ENCODE assay signal across 14 mouse cellular contexts in genomic region chr2:146710676-146711075, GRCm38 (mm10).
DNase-seq lines count a peak whose midpoint lies in the region; ATAC-seq and TF ChIP-seq lines count a peak whose summit lies in the region.
"Had no signal": no experiment of that assay in that cellular context is flagged by ENCODE, and none has a peak within 500 bp of the region (broad histone marks: within the 10 kb centered on the region; RNA-seq: fewer than 3 reads in every experiment).

No protein-coding gene starts in this region.

- H3K36me3 ChIP-seq in hindbrain, embryonic 11.5 days (ENCODE audit: control insufficient read depth, insufficient read depth, low read length), result no peaks in the 10 kb centered on the region
- H3K36me3 ChIP-seq in hindbrain, embryonic 10.5 days, result no peaks in the 10 kb centered on the region
- H3K36me3 ChIP-seq in hindbrain, embryonic 13.5 days, result no peaks in the 10 kb centered on the region
- H3K36me3 ChIP-seq in midbrain, postnatal 0 days (ENCODE audit: insufficient read depth, low read length), result no peaks in the 10 kb centered on the region
- H3K36me3 ChIP-seq in intestine, embryonic 15.5 days, result no peaks in the 10 kb centered on the region
- H3K36me3 ChIP-seq: embryonic facial prominence, embryonic 12.5 days; heart, embryonic 10.5 days; limb, embryonic 10.5 days had no signal

- H3K4me3 ChIP-seq in hindbrain, embryonic 11.5 days (ENCODE audit: low read depth, low read length), result no peak overlapping the region
- H3K4me3 ChIP-seq in hindbrain, embryonic 10.5 days, result no peak overlapping the region
- no peak overlapping the region for H3K4me3 ChIP-seq in hindbrain, embryonic 13.5 days
- H3K4me3 ChIP-seq in midbrain, postnatal 0 days (ENCODE audit: low read depth, low read length), result no peak overlapping the region
- H3K4me3 ChIP-seq in cerebellum, adult 2 months (replicated peaks; ENCODE audit: insufficient read depth, low read depth, low read length), result no peak overlapping the region
- no peak overlapping the region for H3K4me3 ChIP-seq in intestine, embryonic 15.5 days (replicated peaks)
- H3K4me3 ChIP-seq: embryonic facial prominence, embryonic 12.5 days; heart, embryonic 10.5 days; limb, embryonic 10.5 days; megakaryocyte, embryonic 14.5 days had no signal

- no peak overlapping the region for H3K27ac ChIP-seq in hindbrain, embryonic 11.5 days (ENCODE audit: low read depth, low read length)
- H3K27ac ChIP-seq in hindbrain, embryonic 10.5 days, result no peak overlapping the region
- peak overlapping the region; percentile 50; the same call in 1 of the 2 replicates for H3K27ac ChIP-seq in hindbrain, embryonic 13.5 days
- no peak overlapping the region for H3K27ac ChIP-seq in midbrain, postnatal 0 days (ENCODE audit: low read depth, low read length)
- no peak overlapping the region for H3K27ac ChIP-seq in cerebellum, adult 2 months (ENCODE audit: insufficient read depth, low read length)
- H3K27ac ChIP-seq in intestine, embryonic 15.5 days, result no peak overlapping the region
- H3K27ac ChIP-seq: embryonic facial prominence, embryonic 12.5 days; heart, embryonic 10.5 days; kidney, postnatal 0 days; limb, embryonic 10.5 days had no signal

- 77% methylated on average over 8 of the region's 8 CpGs for WGBS in hindbrain, embryonic 11.5 days
- 75% methylated on average over 8 of the region's 8 CpGs for WGBS in hindbrain, embryonic 10.5 days
- 52% methylated on average over 8 of the region's 8 CpGs for WGBS in hindbrain, embryonic 13.5 days
- 33% methylated on average over 8 of the region's 8 CpGs for WGBS in midbrain, postnatal 0 days
- WGBS in cerebellum, adult 2 months, result 22% methylated on average over 8 of the region's 8 CpGs
- 48% methylated on average over 8 of the region's 8 CpGs for WGBS in intestine, embryonic 15.5 days

- H3K4me2 ChIP-seq in hindbrain, embryonic 11.5 days (replicated peaks; ENCODE audit: low read depth, low read length), result no peak overlapping the region
- H3K4me2 ChIP-seq in hindbrain, embryonic 13.5 days, result 0 out of 2 replicates have a peak overlapping the region, but pooled peaks have one; percentile 15
- no peak overlapping the region for H3K4me2 ChIP-seq in midbrain, postnatal 0 days (ENCODE audit: low read depth, low read length, poor library complexity, severe bottlenecking)
- no peak overlapping the region for H3K4me2 ChIP-seq in intestine, embryonic 15.5 days (replicated peaks)
- H3K4me2 ChIP-seq: embryonic facial prominence, embryonic 12.5 days had no signal

- no peaks in the 10 kb centered on the region for H3K9me3 ChIP-seq in hindbrain, embryonic 11.5 days (ENCODE audit: control insufficient read depth, low read length)
- H3K9me3 ChIP-seq in hindbrain, embryonic 10.5 days, result no peaks in the 10 kb centered on the region
- no peaks in the 10 kb centered on the region for H3K9me3 ChIP-seq in hindbrain, embryonic 13.5 days
- no peaks in the 10 kb centered on the region for H3K9me3 ChIP-seq in midbrain, postnatal 0 days (ENCODE audit: low read length)
- H3K9me3 ChIP-seq in intestine, embryonic 15.5 days, result no peaks in the 10 kb centered on the region
- H3K9me3 ChIP-seq: embryonic facial prominence, embryonic 12.5 days; heart, embryonic 10.5 days; limb, embryonic 10.5 days had no signal

- DNase-seq in hindbrain, embryonic 11.5 days (ENCODE audit: low spot score), result no peak
- DNase-seq in hindbrain, embryonic 10.5 days (ENCODE audit: low spot score), result no peak
- DNase-seq in brain, adult 2 months (ENCODE audit: low read depth, low spot score), result peak; percentile 57
- peak; percentile 84 for DNase-seq in midbrain, postnatal 0 days (ENCODE audit: low spot score)
- DNase-seq in cerebellum, adult 2 months, result no peak

- H3K9ac ChIP-seq in hindbrain, embryonic 11.5 days (ENCODE audit: low read depth, low read length), result no peak overlapping the region
- no peak overlapping the region for H3K9ac ChIP-seq in hindbrain, embryonic 13.5 days
- no peak overlapping the region for H3K9ac ChIP-seq in midbrain, postnatal 0 days (replicated peaks; ENCODE audit: low read length, poor library complexity, severe bottlenecking)
- no peak overlapping the region for H3K9ac ChIP-seq in intestine, embryonic 15.5 days
- H3K9ac ChIP-seq: embryonic facial prominence, embryonic 12.5 days had no signal

- H3K27me3 ChIP-seq in hindbrain, embryonic 11.5 days (ENCODE audit: control insufficient read depth, insufficient read depth, low read length), result no peaks in the 10 kb centered on the region
- H3K27me3 ChIP-seq in hindbrain, embryonic 10.5 days (ENCODE audit: insufficient read depth, poor library complexity, severe bottlenecking), result no peaks in the 10 kb centered on the region
- H3K27me3 ChIP-seq in hindbrain, embryonic 13.5 days, result 0 out of 2 replicates have a peak, but pooled peaks cover 3% of the 10 kb centered on the region
- no peaks in the 10 kb centered on the region for H3K27me3 ChIP-seq in midbrain, postnatal 0 days (ENCODE audit: insufficient read depth, low read length)
- H3K27me3 ChIP-seq in cerebellum, adult 2 months (ENCODE audit: control insufficient read depth, insufficient read depth, low read length), result no peaks in the 10 kb centered on the region
- H3K27me3 ChIP-seq in intestine, embryonic 15.5 days (replicated peaks), result no peaks in the 10 kb centered on the region
- H3K27me3 ChIP-seq: embryonic facial prominence, embryonic 12.5 days; megakaryocyte, embryonic 14.5 days had no signal

- ATAC-seq in hindbrain, embryonic 11.5 days (ENCODE audit: low FRiP score), result 0 out of 2 replicates have a peak, but pooled peaks have one; percentile 43
- peak; percentile 92 for ATAC-seq in hindbrain, embryonic 13.5 days (ENCODE audit: low FRiP score)
- ATAC-seq in midbrain, postnatal 0 days (ENCODE audit: low FRiP score), result peak; percentile 72
- ATAC-seq in megakaryocyte progenitor cell, adult 5-6 weeks (replicated peaks; ENCODE audit: poor library complexity), result no peak
- no peak for ATAC-seq in intestine, embryonic 15.5 days
- ATAC-seq: activated CD4-positive, CD25-positive, alpha-beta regulatory T cell, adult 4 months had no signal

- no peak for TF ChIP-seq CTCF in midbrain, postnatal 0 days (IDR thresholded peaks at IDR 0.05)
- TF ChIP-seq CTCF in cerebellum, adult 2 months (IDR thresholded peaks at IDR 0.05; ENCODE audit: borderline replicate concordance, insufficient read depth, low read depth, low read length), result no peak

- H3K4me1 ChIP-seq in hindbrain, embryonic 11.5 days (replicated peaks; ENCODE audit: control insufficient read depth, insufficient read depth, low read length), result no peaks in the 10 kb centered on the region
- H3K4me1 ChIP-seq in hindbrain, embryonic 10.5 days (replicated peaks), result 0 out of 2 replicates have a peak, but pooled peaks cover 4% of the 10 kb centered on the region
- H3K4me1 ChIP-seq in hindbrain, embryonic 13.5 days (replicated peaks), result peaks cover 11% of the 10 kb centered on the region
- no peaks in the 10 kb centered on the region for H3K4me1 ChIP-seq in midbrain, postnatal 0 days (ENCODE audit: insufficient read depth, low read length)
- no peaks in the 10 kb centered on the region for H3K4me1 ChIP-seq in cerebellum, adult 2 months (ENCODE audit: control insufficient read depth, insufficient read depth, low read length)
- no peaks in the 10 kb centered on the region for H3K4me1 ChIP-seq in intestine, embryonic 15.5 days (replicated peaks)
- H3K4me1 ChIP-seq: embryonic facial prominence, embryonic 12.5 days; heart, embryonic 10.5 days; limb, embryonic 10.5 days; megakaryocyte, embryonic 14.5 days had no signal

- TF ChIP-seq POLR2A in cerebellum, adult 2 months (IDR thresholded peaks at IDR 0.05; ENCODE audit: borderline replicate concordance, insufficient read depth, low read length), result no peak

Comparison
In these comparisons a context has a peak if more than half of its experiments do, and no peak if none do; other contexts are left out.
1. ATAC-seq: peak in hindbrain, embryonic 11.5 days (single experiment), hindbrain, embryonic 13.5 days (single experiment) and midbrain, postnatal 0 days (single experiment); none in megakaryocyte progenitor cell, adult 5-6 weeks (single experiment) and intestine, embryonic 15.5 days (single experiment).
2. DNase-seq: peak in brain, adult 2 months (single experiment) and midbrain, postnatal 0 days (single experiment); none in hindbrain, embryonic 11.5 days (single experiment), hindbrain, embryonic 10.5 days (single experiment) and cerebellum, adult 2 months (0 of 2).